Mouse (Mus musculus) forebrain, embryonic 12.5 days (tissue): ENCODE data around the gene Zfhx3. TPM values are rescaled to one million over a fixed set of nuclear protein-coding genes. Genes with fewer than 3 reads are reported as not detected.

Experiments
- ATAC-seq: fragments of 200-750 bp; cut with Nextera tagmentation; 2 replicates; pipeline ENCODE4 v1.8.0; 2017; ENCODE audit warnings: moderate TSS enrichment; ENCODE audit not compliant: low FRiP score
- H3K27ac ChIP-seq: fragments of 300-500 bp; sonication (generic); 2 replicates; pipeline ENCODE4 v1.5.1; 2016; ENCODE audit warnings: mild to moderate bottlenecking
- H3K27me3 ChIP-seq: fragments of 300-500 bp; sonication (generic); 2 replicates; pipeline ENCODE4 v1.6.1; 2016; ENCODE audit warnings: mild to moderate bottlenecking
- H3K36me3 ChIP-seq: fragments of 300-500 bp; sonication (generic); replicated peaks from 2 replicates; pipeline ENCODE4 v1.6.1; 2016; ENCODE audit warnings: mild to moderate bottlenecking
- H3K4me1 ChIP-seq: fragments of 300-500 bp; sonication (generic); 2 replicates; pipeline ENCODE4 v1.6.1; 2016
- H3K4me2 ChIP-seq: fragments of 300-500 bp; sonication (generic); 2 replicates; pipeline ENCODE4 v1.6.1; 2016; ENCODE audit warnings: mild to moderate bottlenecking, moderate library complexity
- H3K4me3 ChIP-seq: fragments of 300-500 bp; sonication (generic); replicated peaks from 2 replicates; pipeline ENCODE4 v1.5.1; 2016; ENCODE audit warnings: mild to moderate bottlenecking
- H3K9ac ChIP-seq: fragments of 300-500 bp; sonication (generic); 2 replicates; pipeline ENCODE4 v1.6.1; 2016; ENCODE audit warnings: mild to moderate bottlenecking
- H3K9me3 ChIP-seq: fragments of 300-500 bp; sonication (generic); 2 replicates; pipeline ENCODE4 v1.6.1; 2016
- WGBS: fragments of 180-500 bp; shearing (Covaris S2); methylation state at CpG from one replicate; pipeline ENCODE4 v1.1.7; 2016; 5-methylcytosine and 5-hydroxymethylcytosine counted together
- polyA plus RNA-seq: library from polyadenylated mRNA; unstranded; fragments of >200 nt; fragmentation: Nextera tagmentation; extraction: Ambion mirVana; gene quantifications from 2 replicates; pipeline ENCODE4 v1.2.1, GENCODE M21; 2016

Gene Zfhx3
- polyA plus RNA-seq, 1 experiment from 2014 or later = 30.5 TPM

GRCm38 (mm10) chr8:108755400-108756325 lies 813.2 kb downstream of the Zfhx3 start:
- 33% methylated on average over 19 of the region's 19 CpGs for WGBS
- Histone ChIP-seq H3K9ac (no peak overlapping the region; the same call in 1 of the 2 replicates), H3K36me3 (no peaks in the 10 kb centered on the region), H3K4me2 (peak overlapping the region; percentile 24), H3K4me1 (peaks cover 54% of the 10 kb centered on the region), H3K27ac (peak overlapping the region; percentile 69; the same call in 1 of the 2 replicates), H3K27me3 (peaks cover 4% of the 10 kb centered on the region; the same call in 1 of the 2 replicates), H3K4me3 (no peak overlapping the region), H3K9me3 (no peaks in the 10 kb centered on the region)
- ATAC-seq = peak; percentile 31; the same call in 1 of the 2 replicates

- Histone ChIP-seq H3K9ac (no peak overlapping the region), H3K4me3 (no peak overlapping the region), H3K27me3 (0 out of 2 replicates have a peak, but pooled peaks cover 4% of the 10 kb centered on the region), H3K36me3 (no peaks in the 10 kb centered on the region), H3K4me2 (peak overlapping the region; percentile 28), H3K27ac (peak overlapping the region; percentile 80), H3K9me3 (no peaks in the 10 kb centered on the region), H3K4me1 (peaks cover 77% of the 10 kb centered on the region)
- WGBS = 49% methylated on average over 15 of the region's 15 CpGs
- peak; percentile 34 for ATAC-seq
These were observed 817.3 kb downstream of the Zfhx3 start for GRCm38 (mm10) chr8:108759511-108760330.

- H3K4me2 ChIP-seq = no peak overlapping the region
- H3K27ac ChIP-seq = no peak overlapping the region
- H3K27me3 ChIP-seq = 0 out of 2 replicates have a peak, but pooled peaks cover 4% of the 10 kb centered on the region
- peaks cover 72% of the 10 kb centered on the region for H3K4me1 ChIP-seq
- no peak overlapping the region for H3K9ac ChIP-seq
- H3K36me3 ChIP-seq = no peaks in the 10 kb centered on the region
- H3K9me3 ChIP-seq = no peaks in the 10 kb centered on the region
- H3K4me3 ChIP-seq = no peak overlapping the region
- ATAC-seq = no peak
- WGBS = 85% methylated on average over 10 of the region's 10 CpGs
These were observed 818.3 kb downstream of the Zfhx3 start for GRCm38 (mm10) chr8:108760745-108761144.

- Histone ChIP-seq H3K4me1 (peaks cover 72% of the 10 kb centered on the region), H3K4me2 (no peak overlapping the region), H3K27me3 (0 out of 2 replicates have a peak, but pooled peaks cover 4% of the 10 kb centered on the region), H3K27ac (no peak overlapping the region), H3K36me3 (no peaks in the 10 kb centered on the region), H3K9ac (no peak overlapping the region), H3K9me3 (no peaks in the 10 kb centered on the region), H3K4me3 (no peak overlapping the region)
- 15% methylated on average over 7 of the region's 7 CpGs for WGBS
- no peak for ATAC-seq
These were observed 820.1 kb downstream of the Zfhx3 start for GRCm38 (mm10) chr8:108762567-108762966.

- Histone ChIP-seq H3K4me1 (peaks cover 65% of the 10 kb centered on the region), H3K4me2 (no peak overlapping the region), H3K4me3 (no peak overlapping the region), H3K27ac (no peak overlapping the region), H3K27me3 (0 out of 2 replicates have a peak, but pooled peaks cover 4% of the 10 kb centered on the region), H3K9me3 (no peaks in the 10 kb centered on the region), H3K36me3 (no peaks in the 10 kb centered on the region), H3K9ac (no peak overlapping the region)
- ATAC-seq = no peak
- 83% methylated on average over 19 of the region's 19 CpGs for WGBS
These were observed 822.2 kb downstream of the Zfhx3 start for GRCm38 (mm10) chr8:108764403-108765194.

GRCm38 (mm10) chr8:108766102-108766501 lies 823.7 kb downstream of the Zfhx3 start:
- Histone ChIP-seq H3K4me1 (peaks cover 60% of the 10 kb centered on the region), H3K27me3 (0 out of 2 replicates have a peak, but pooled peaks cover 4% of the 10 kb centered on the region), H3K27ac (no peak overlapping the region), H3K4me3 (no peak overlapping the region), H3K36me3 (no peaks in the 10 kb centered on the region), H3K9me3 (no peaks in the 10 kb centered on the region), H3K9ac (no peak overlapping the region), H3K4me2 (no peak overlapping the region)
- no peak for ATAC-seq
- WGBS = 86% methylated on average over 6 of the region's 6 CpGs

- Histone ChIP-seq H3K4me3 (no peak overlapping the region), H3K4me2 (no peak overlapping the region), H3K9me3 (no peaks in the 10 kb centered on the region), H3K27me3 (no peaks in the 10 kb centered on the region), H3K36me3 (no peaks in the 10 kb centered on the region), H3K4me1 (peaks cover 51% of the 10 kb centered on the region), H3K27ac (no peak overlapping the region), H3K9ac (no peak overlapping the region)
- WGBS = 83% methylated on average over 7 of the region's 7 CpGs
- no peak for ATAC-seq
These were observed 825.6 kb downstream of the Zfhx3 start for GRCm38 (mm10) chr8:108768051-108768450.

GRCm38 (mm10) chr8:108770334-108770733 lies 827.9 kb downstream of the Zfhx3 start:
- Histone ChIP-seq H3K36me3 (no peaks in the 10 kb centered on the region), H3K4me1 (peaks cover 46% of the 10 kb centered on the region; the same call in 1 of the 2 replicates), H3K4me3 (no peak overlapping the region), H3K9me3 (no peaks in the 10 kb centered on the region), H3K4me2 (no peak overlapping the region), H3K27me3 (no peaks in the 10 kb centered on the region), H3K9ac (no peak overlapping the region), H3K27ac (no peak overlapping the region)
- no peak for ATAC-seq
- 95% methylated on average over 4 of the region's 4 CpGs for WGBS

- Histone ChIP-seq H3K9me3 (no peaks in the 10 kb centered on the region), H3K4me2 (no peak overlapping the region), H3K27me3 (no peaks in the 10 kb centered on the region), H3K4me1 (peaks cover 50% of the 10 kb centered on the region), H3K4me3 (no peak overlapping the region), H3K27ac (no peak overlapping the region), H3K9ac (no peak overlapping the region), H3K36me3 (no peaks in the 10 kb centered on the region)
- WGBS = 86% methylated on average over 6 of the region's 6 CpGs
- no peak for ATAC-seq
These were observed 831.0 kb downstream of the Zfhx3 start for GRCm38 (mm10) chr8:108773436-108773835.

GRCm38 (mm10) chr8:108778063-108778462 lies 835.6 kb downstream of the Zfhx3 start:
- no peaks in the 10 kb centered on the region for H3K9me3 ChIP-seq
- no peak overlapping the region for H3K9ac ChIP-seq
- H3K27ac ChIP-seq = no peak overlapping the region
- no peaks in the 10 kb centered on the region for H3K36me3 ChIP-seq
- H3K4me3 ChIP-seq = no peak overlapping the region
- H3K27me3 ChIP-seq = 0 out of 2 replicates have a peak, but pooled peaks cover under 1% of the 10 kb centered on the region
- H3K4me2 ChIP-seq = no peak overlapping the region
- H3K4me1 ChIP-seq = peaks cover 33% of the 10 kb centered on the region
- WGBS = 93% methylated on average over 12 of the region's 12 CpGs
- no peak for ATAC-seq

- Histone ChIP-seq H3K36me3 (no peaks in the 10 kb centered on the region), H3K27me3 (peaks cover 4% of the 10 kb centered on the region; the same call in 1 of the 2 replicates), H3K27ac (no peak overlapping the region), H3K4me1 (peaks cover 33% of the 10 kb centered on the region), H3K4me2 (no peak overlapping the region), H3K9me3 (no peaks in the 10 kb centered on the region), H3K4me3 (no peak overlapping the region), H3K9ac (no peak overlapping the region)
- WGBS = 91% methylated on average over 9 of the region's 9 CpGs
- ATAC-seq = no peak
These were observed 836.1 kb downstream of the Zfhx3 start for GRCm38 (mm10) chr8:108778551-108778950.
